Mouse (Mus musculus) heart, embryonic 16.5 days (tissue): ENCODE measurements around the gene Fam120a. TPM values are rescaled to one million over a fixed set of nuclear protein-coding genes. Genes with fewer than 3 reads are reported as not detected.

ENCODE experiments used
- ATAC-seq: fragments of 200-750 bp; cut with Nextera tagmentation; replicated peaks from 2 replicates; pipeline ENCODE4 v1.8.0; 2017; ENCODE audit warnings: moderate number of reproducible peaks; ENCODE audit not compliant: insufficient read depth, low FRiP score; ENCODE audit errors: extremely low read depth
- H3K27ac ChIP-seq: fragments of 300-500 bp; sonication (generic); 2 replicates; pipeline ENCODE4 v1.5.1; 2014; ENCODE audit warnings: mild to moderate bottlenecking, low read length, control low read depth, moderate library complexity
- H3K27me3 ChIP-seq: fragments of 300-500 bp; sonication (generic); 2 replicates; pipeline ENCODE4 v1.6.1; 2014; ENCODE audit warnings: low read length, mixed read lengths; ENCODE audit not compliant: control insufficient read depth, insufficient read depth
- H3K36me3 ChIP-seq: fragments of 300-500 bp; sonication (generic); 2 replicates; pipeline ENCODE4 v1.6.1; 2014; ENCODE audit not compliant: control insufficient read depth, insufficient read depth
- H3K4me1 ChIP-seq: fragments of 300-500 bp; sonication (generic); 2 replicates; pipeline ENCODE4 v1.6.1; 2014; ENCODE audit warnings: low read length, mixed read lengths; ENCODE audit not compliant: control insufficient read depth, insufficient read depth
- H3K4me2 ChIP-seq: fragments of 300-500 bp; sonication (generic); 2 replicates; pipeline ENCODE4 v1.6.1; 2014; ENCODE audit warnings: low read depth, mild to moderate bottlenecking, control low read depth, low read length
- H3K4me3 ChIP-seq: fragments of 300-500 bp; sonication (generic); 2 replicates; pipeline ENCODE4 v1.5.1; 2014; ENCODE audit warnings: mild to moderate bottlenecking, control low read depth, low read length
- H3K9ac ChIP-seq: fragments of 300-500 bp; sonication (generic); 2 replicates; pipeline ENCODE4 v1.6.1; 2014; ENCODE audit warnings: low read length, control low read depth
- H3K9me3 ChIP-seq: fragments of 300-500 bp; sonication (generic); replicated peaks from 2 replicates; pipeline ENCODE4 v1.6.1; 2016; ENCODE audit warnings: low read length; ENCODE audit not compliant: control insufficient read depth
- WGBS: fragments of 180-500 bp; shearing (Covaris S2); extraction: QIAGEN DNeasy Blood & Tissue Kit; methylation state at CpG from one replicate; pipeline ENCODE4 v1.1.7; 2014; 5-methylcytosine and 5-hydroxymethylcytosine counted together
- polyA plus RNA-seq: library from polyadenylated mRNA; unstranded; fragments of >200 nt; fragmentation: Nextera tagmentation; extraction: Ambion mirVana; gene quantifications from 2 replicates; pipeline ENCODE4 v1.2.1, GENCODE M21; 2015

The Fam120a gene
- polyA plus RNA-seq, 1 experiment from 2014 or later, result 17.2 TPM

DNA sequence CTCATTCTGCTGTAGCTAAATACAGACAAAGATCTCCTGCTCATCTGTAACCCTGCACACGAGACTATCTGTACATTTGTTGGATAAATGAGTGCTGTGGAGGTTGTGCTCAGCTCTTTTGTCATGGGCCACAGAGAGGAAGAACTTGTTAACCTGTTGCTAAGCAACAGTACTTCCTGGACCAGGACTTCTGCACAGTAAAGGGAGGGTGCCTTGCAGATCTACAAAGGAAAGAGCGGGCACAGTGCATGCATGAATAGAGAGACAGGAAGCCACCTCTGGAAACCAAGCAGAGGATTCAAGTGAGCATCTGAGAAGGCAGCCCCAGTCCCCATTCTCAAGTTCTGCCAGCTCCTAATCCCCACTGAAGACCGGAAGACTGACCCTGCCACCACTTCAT, 27.1 kb upstream of the Fam120a start:
- no peak overlapping the region for H3K27ac ChIP-seq
- 36% methylated on average over 3 of the region's 3 CpGs for WGBS
- no peak overlapping the region for H3K4me3 ChIP-seq
- ATAC-seq, result peak; percentile 76
- H3K9me3 ChIP-seq, result no peaks in the 10 kb centered on the region
- H3K36me3 ChIP-seq, result no peaks in the 10 kb centered on the region
- H3K4me1 ChIP-seq, result peaks cover 3% of the 10 kb centered on the region; the same call in 1 of the 2 replicates
- no peak overlapping the region for H3K9ac ChIP-seq
- no peak overlapping the region for H3K4me2 ChIP-seq
- no peaks in the 10 kb centered on the region for H3K27me3 ChIP-seq

DNA sequence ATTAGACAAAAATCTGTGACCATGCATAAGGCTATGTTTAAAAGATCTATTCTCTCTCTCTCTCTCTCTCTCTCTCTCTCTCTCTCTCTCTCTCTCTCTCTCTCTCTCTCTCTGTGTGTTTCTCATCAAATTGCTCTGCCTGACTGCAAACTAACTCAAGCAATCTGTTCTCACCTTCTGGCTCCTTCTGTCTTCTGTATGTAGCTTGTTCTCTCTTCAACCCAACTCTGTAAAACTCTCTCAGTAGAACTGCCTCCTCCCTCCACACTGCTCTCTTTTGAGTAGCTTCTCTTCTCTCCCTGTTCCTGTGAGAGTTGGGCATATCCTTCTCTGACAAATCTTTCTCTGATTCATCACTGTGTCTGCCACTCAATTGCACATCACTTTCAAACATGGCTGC, 25.1 kb upstream of the Fam120a start:
- Histone ChIP-seq H3K9me3 (no peaks in the 10 kb centered on the region), H3K4me2 (no peak overlapping the region), H3K9ac (no peak overlapping the region), H3K4me3 (no peak overlapping the region), H3K27ac (no peak overlapping the region), H3K36me3 (no peaks in the 10 kb centered on the region), H3K27me3 (no peaks in the 10 kb centered on the region), H3K4me1 (peaks cover 3% of the 10 kb centered on the region; the same call in 1 of the 2 replicates)
- no peak for ATAC-seq

DNA sequence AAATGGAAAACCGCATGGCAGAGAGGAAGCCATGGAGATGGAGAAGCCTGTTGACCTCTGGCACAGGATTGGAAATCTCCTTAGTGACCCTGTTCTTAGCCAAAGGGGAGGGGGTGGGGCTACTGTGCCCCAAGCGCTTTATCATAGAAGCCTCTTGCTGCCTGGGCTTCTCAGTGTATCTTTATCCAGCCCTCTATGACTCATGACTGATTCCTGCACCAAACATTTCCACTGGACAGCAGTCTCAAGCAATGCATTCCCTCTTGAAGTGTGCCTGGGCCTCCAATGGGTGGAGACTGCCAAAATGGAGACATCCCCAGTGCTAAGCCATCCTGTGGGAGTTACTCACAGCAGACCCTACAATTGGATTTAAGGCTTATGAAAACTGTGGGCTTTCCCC, 22.3 kb upstream of the Fam120a start:
- no peak for ATAC-seq
- peaks cover 1% of the 10 kb centered on the region; the same call in 1 of the 2 replicates for H3K4me1 ChIP-seq
- no peaks in the 10 kb centered on the region for H3K9me3 ChIP-seq
- H3K4me2 ChIP-seq, result no peak overlapping the region
- no peak overlapping the region for H3K4me3 ChIP-seq
- WGBS, result 67% methylated on average over 2 of the region's 2 CpGs
- no peaks in the 10 kb centered on the region for H3K36me3 ChIP-seq
- H3K9ac ChIP-seq, result no peak overlapping the region
- no peak overlapping the region for H3K27ac ChIP-seq
- H3K27me3 ChIP-seq, result no peaks in the 10 kb centered on the region

DNA sequence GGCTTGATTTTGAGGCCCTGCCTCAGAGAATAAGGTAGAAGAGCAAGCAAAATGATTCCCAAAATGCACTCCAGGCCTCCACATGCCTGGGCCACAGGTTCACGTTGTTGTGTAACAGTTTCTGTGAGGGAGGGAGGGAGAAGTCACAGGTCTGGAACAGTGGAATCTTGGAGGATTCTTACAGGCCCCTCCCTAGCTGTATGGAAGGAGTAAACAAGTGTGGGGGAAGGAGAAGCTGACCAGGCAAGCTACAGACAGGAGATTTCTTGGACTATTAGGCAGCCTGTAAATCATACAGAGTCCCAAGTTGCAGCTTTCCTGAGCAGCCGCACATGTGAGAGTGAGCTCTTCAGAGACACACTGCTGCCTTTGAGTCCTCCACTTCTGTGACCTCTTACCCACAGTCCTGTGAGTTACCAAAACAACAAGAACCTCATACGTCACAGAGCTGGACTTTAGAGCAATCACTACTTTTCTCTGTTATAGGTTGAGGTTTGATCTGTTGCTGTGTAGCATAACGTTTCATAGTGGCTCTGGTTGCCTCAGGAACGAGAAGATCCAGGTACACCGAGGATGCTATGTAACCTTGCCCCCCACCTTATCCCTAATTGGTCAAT, 14.8 kb upstream of the Fam120a start:
- 0 out of 2 replicates have a peak, but pooled peaks have one; percentile 23 for ATAC-seq
- Histone ChIP-seq H3K9me3 (no peaks in the 10 kb centered on the region), H3K36me3 (no peaks in the 10 kb centered on the region), H3K9ac (0 out of 2 replicates have a peak overlapping the region, but pooled peaks have one; percentile 15), H3K27ac (no peak overlapping the region), H3K27me3 (no peaks in the 10 kb centered on the region), H3K4me2 (no peak overlapping the region), H3K4me3 (no peak overlapping the region), H3K4me1 (no peaks in the 10 kb centered on the region)
- WGBS, result 77% methylated on average over 6 of the region's 6 CpGs

DNA sequence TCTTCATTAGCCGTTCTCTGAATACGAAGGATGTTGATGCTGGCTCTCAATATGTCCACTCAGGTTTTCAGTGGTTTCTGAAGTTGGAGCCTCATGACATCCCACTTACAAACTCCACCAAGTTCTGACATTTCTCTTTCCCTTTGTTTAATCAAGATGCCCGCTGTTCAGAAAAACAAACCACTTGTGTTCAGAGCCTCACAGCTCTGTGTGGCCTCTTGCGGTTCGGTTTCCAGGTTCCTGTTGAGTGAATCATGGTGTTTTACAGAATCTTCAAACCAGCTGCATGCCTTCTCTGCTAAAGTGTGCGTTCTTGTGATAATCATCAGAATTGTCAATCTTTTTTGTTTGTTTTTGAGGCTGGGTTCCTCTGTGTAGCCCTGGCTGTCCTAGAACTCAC, 11.3 kb upstream of the Fam120a start:
- no peak for ATAC-seq
- no peak overlapping the region for H3K4me3 ChIP-seq
- no peak overlapping the region for H3K4me2 ChIP-seq
- no peaks in the 10 kb centered on the region for H3K4me1 ChIP-seq
- H3K9ac ChIP-seq, result no peak overlapping the region
- no peaks in the 10 kb centered on the region for H3K27me3 ChIP-seq
- no peaks in the 10 kb centered on the region for H3K36me3 ChIP-seq
- 67% methylated on average over 6 of the region's 6 CpGs for WGBS
- H3K9me3 ChIP-seq, result no peaks in the 10 kb centered on the region
- no peak overlapping the region for H3K27ac ChIP-seq

DNA sequence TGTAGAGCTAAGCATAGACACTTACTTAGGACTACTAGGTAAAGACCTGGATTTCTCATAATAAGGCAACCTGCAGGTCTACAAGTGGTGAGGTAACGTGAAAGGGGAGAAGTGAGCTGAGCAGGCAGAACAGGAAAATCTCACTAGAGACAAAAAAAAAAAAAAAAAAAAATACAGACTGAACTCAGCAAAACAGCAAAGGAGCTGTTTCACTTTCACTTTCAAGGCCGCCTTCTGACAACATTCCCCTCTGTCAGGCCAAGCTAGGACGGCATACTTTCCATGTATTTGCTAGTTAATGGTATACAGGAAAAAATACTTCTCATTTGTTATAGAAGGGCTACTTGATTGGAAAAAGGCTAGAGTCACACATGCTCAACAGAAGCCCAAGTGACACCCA, 10.0 kb upstream of the Fam120a start:
- no peak overlapping the region for H3K9ac ChIP-seq
- no peak for ATAC-seq
- no peaks in the 10 kb centered on the region for H3K27me3 ChIP-seq
- no peaks in the 10 kb centered on the region for H3K36me3 ChIP-seq
- peak overlapping the region; percentile 42 for H3K4me2 ChIP-seq
- H3K4me1 ChIP-seq, result no peaks in the 10 kb centered on the region
- H3K4me3 ChIP-seq, result no peak overlapping the region
- no peaks in the 10 kb centered on the region for H3K9me3 ChIP-seq
- no peak overlapping the region; the same call in 1 of the 2 replicates for H3K27ac ChIP-seq
- WGBS, result 34% methylated on average over 3 of the region's 3 CpGs

DNA sequence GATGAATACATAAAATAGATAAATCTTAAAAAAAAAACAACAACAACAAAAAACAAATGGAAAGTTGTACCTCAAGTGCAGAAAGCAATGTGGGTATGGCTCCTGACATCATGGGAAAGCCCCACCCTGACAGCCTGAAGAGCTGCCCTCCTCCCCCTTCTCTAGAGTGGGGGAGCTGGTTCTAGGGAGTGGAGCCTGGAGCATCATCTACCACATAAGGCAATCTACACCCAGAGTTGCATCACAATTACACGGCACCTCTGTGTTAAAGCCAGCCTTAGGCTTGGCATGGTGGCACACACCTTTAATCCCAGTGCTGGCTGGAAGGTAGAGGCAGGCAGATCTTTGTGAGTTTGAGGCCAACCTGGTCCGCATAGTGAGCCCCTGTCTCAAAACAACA, 6.9 kb upstream of the Fam120a start:
- Histone ChIP-seq H3K9ac (no peak overlapping the region), H3K9me3 (no peaks in the 10 kb centered on the region), H3K27ac (no peak overlapping the region), H3K4me1 (peaks cover 4% of the 10 kb centered on the region), H3K27me3 (no peaks in the 10 kb centered on the region), H3K4me2 (no peak overlapping the region), H3K36me3 (peaks cover 5% of the 10 kb centered on the region; the same call in 1 of the 2 replicates), H3K4me3 (no peak overlapping the region)
- 87% methylated on average over 2 of the region's 2 CpGs for WGBS
- ATAC-seq, result no peak

DNA sequence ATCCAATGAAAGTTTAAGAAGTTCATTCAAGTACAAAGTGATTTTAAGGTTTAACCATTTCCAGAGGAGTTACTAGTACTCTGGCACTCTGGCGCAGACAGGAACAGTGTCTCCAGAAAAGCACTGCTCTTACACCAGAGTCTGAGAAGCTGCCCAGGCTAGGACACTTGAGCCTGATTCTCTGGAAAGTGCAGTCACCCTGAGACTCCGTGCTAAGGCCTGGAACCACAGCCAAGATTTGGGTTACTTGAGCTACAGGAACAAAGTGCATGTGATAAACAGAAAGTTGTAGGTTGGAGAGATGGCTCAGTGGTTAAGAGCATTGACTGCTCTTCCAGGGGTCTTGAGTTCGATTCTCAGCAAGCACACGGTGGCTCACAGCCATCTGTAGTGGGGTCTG, 6.4 kb upstream of the Fam120a start:
- Histone ChIP-seq H3K36me3 (peaks cover 5% of the 10 kb centered on the region; the same call in 1 of the 2 replicates), H3K4me2 (no peak overlapping the region), H3K27me3 (no peaks in the 10 kb centered on the region), H3K27ac (no peak overlapping the region), H3K9ac (no peak overlapping the region), H3K9me3 (no peaks in the 10 kb centered on the region), H3K4me1 (peaks cover 8% of the 10 kb centered on the region), H3K4me3 (no peak overlapping the region)
- WGBS, result 78% methylated on average over 4 of the region's 4 CpGs
- ATAC-seq, result no peak

DNA sequence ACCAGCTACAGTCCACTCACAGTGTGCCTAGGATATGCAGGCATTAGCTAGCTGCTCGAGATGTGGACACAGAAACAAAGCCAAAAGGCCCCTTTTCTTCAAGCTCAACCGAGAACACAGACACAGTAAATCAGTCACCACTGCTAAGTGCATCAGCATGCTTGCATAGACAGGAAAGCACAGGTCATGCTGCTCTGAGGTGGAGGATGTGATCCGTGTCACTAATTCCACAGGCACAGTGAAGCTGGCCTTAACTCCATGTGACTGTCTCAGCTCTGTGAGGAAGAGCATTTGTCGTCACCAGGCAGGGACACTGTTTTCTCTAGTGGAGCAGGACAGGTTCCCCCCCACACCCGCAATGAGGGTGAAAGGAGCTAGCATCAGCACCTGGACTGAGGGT, 5.4 kb upstream of the Fam120a start:
- Histone ChIP-seq H3K9me3 (no peaks in the 10 kb centered on the region), H3K4me2 (no peak overlapping the region), H3K36me3 (peaks cover 5% of the 10 kb centered on the region; the same call in 1 of the 2 replicates), H3K27me3 (no peaks in the 10 kb centered on the region), H3K9ac (no peak overlapping the region), H3K4me1 (peaks cover 8% of the 10 kb centered on the region), H3K27ac (no peak overlapping the region), H3K4me3 (no peak overlapping the region)
- no peak for ATAC-seq
- 62% methylated on average over 5 of the region's 5 CpGs for WGBS
